Mouse (Mus musculus) heart, embryonic 10.5 days (tissue): ENCODE results near the gene Faf2. TPM values are rescaled to one million over a fixed set of nuclear protein-coding genes. Genes with fewer than 3 reads are reported as not detected.
"Not testable (repeated sequence)": the region's sequence is repeated elsewhere in the genome, so short reads cannot be mapped to it uniquely, and the experiment has no call there.

Source experiments
- DNase-seq: peaks from one replicate; pipeline ENCODE4 v3.0.0-alpha.2; 2017; ENCODE audit warnings: low spot score
- H3K27ac ChIP-seq: fragments of 300-500 bp; sonication (generic); 2 replicates; pipeline ENCODE4 v1.5.1; 2016; ENCODE audit warnings: mild to moderate bottlenecking
- H3K27me3 ChIP-seq: fragments of 300-500 bp; sonication (generic); 2 replicates; pipeline ENCODE4 v1.6.1; 2016; ENCODE audit warnings: mild to moderate bottlenecking; ENCODE audit not compliant: poor library complexity, insufficient read depth, severe bottlenecking
- H3K36me3 ChIP-seq: fragments of 300-500 bp; sonication (generic); 2 replicates; pipeline ENCODE4 v1.6.1; 2016; ENCODE audit warnings: mild to moderate bottlenecking, moderate library complexity
- H3K4me1 ChIP-seq: fragments of 300-500 bp; sonication (generic); 2 replicates; pipeline ENCODE4 v1.6.1; 2016; ENCODE audit warnings: mild to moderate bottlenecking
- H3K4me3 ChIP-seq: fragments of 300-500 bp; sonication (generic); 2 replicates; pipeline ENCODE4 v1.5.1; 2016; ENCODE audit warnings: mild to moderate bottlenecking, moderate library complexity
- H3K9me3 ChIP-seq: fragments of 300-500 bp; sonication (generic); 2 replicates; pipeline ENCODE4 v1.6.1; 2016; ENCODE audit warnings: mild to moderate bottlenecking, moderate library complexity
- WGBS: fragments of 180-500 bp; shearing (Covaris S2); methylation state at CpG from one replicate; pipeline ENCODE4 v1.1.7; 2016; 5-methylcytosine and 5-hydroxymethylcytosine counted together
- polyA plus RNA-seq: library from polyadenylated mRNA; unstranded; fragments of >200 nt; fragmentation: Nextera tagmentation; extraction: Ambion mirVana; gene quantifications from 2 replicates; pipeline ENCODE4 v1.2.1, GENCODE M21; 2016

The Faf2 gene
- polyA plus RNA-seq, 1 experiment from 2014 or later = 68.8 TPM

- H3K27me3 ChIP-seq = peaks cover 16% of the 10 kb centered on the region; the same call in 1 of the 2 replicates
- peak overlapping the region; percentile 85 for H3K4me3 ChIP-seq
- no peaks in the 10 kb centered on the region for H3K36me3 ChIP-seq
- 9% methylated on average over 13 of the region's 13 CpGs for WGBS
- no peak for DNase-seq
- peak overlapping the region; percentile 87 for H3K27ac ChIP-seq
- peaks cover 25% of the 10 kb centered on the region for H3K4me1 ChIP-seq
- H3K9me3 ChIP-seq = no peaks in the 10 kb centered on the region
These were observed 11.0 kb upstream of the Faf2 start for GRCm38 (mm10) chr13:54610613-54610971.

- Histone ChIP-seq H3K27me3 (peaks cover 16% of the 10 kb centered on the region; the same call in 1 of the 2 replicates), H3K4me3 (peak within 1 kb of the TSS; percentile 85), H3K9me3 (no peaks in the 10 kb centered on the region), H3K36me3 (no peaks in the 10 kb centered on the region), H3K4me1 (peaks cover 25% of the 10 kb centered on the region), H3K27ac (peak within 1 kb of the TSS; percentile 87)
- peak; percentile 86 for DNase-seq
- WGBS = 2% methylated on average over 49 of the region's 66 CpGs
These were observed 10.4 kb upstream of the Faf2 start, which contains the start of gene Cltb for GRCm38 (mm10) chr13:54610972-54611754. Cltb (minus strand) TSS chr13:54611344.

GRCm38 (mm10) chr13:54613141-54613540 is 8.4 kb upstream of the Faf2 start:
- Histone ChIP-seq H3K27me3 (peaks cover 16% of the 10 kb centered on the region; the same call in 1 of the 2 replicates), H3K4me1 (peaks cover 25% of the 10 kb centered on the region)
- DNase-seq, H3K36me3 ChIP-seq, H3K27ac ChIP-seq, H3K4me3 ChIP-seq, H3K9me3 ChIP-seq: not testable (repeated sequence)
- WGBS = 90% methylated on average over 8 of the region's 8 CpGs

GRCm38 (mm10) chr13:54616307-54616706 is 5.3 kb upstream of the Faf2 start:
- Histone ChIP-seq H3K36me3 (no peaks in the 10 kb centered on the region), H3K4me1 (peaks cover 7% of the 10 kb centered on the region; the same call in 1 of the 2 replicates), H3K4me3 (no peak overlapping the region), H3K27me3 (no peaks in the 10 kb centered on the region), H3K9me3 (no peaks in the 10 kb centered on the region), H3K27ac (no peak overlapping the region)
- WGBS = 67% methylated on average over 8 of the region's 8 CpGs
- DNase-seq = no peak

- no peaks in the 10 kb centered on the region for H3K9me3 ChIP-seq
- no peaks in the 10 kb centered on the region for H3K27me3 ChIP-seq
- no peak overlapping the region for H3K27ac ChIP-seq
- WGBS = 65% methylated on average over 6 of the region's 6 CpGs
- H3K4me3 ChIP-seq = no peak overlapping the region
- no peak for DNase-seq
- H3K36me3 ChIP-seq = no peaks in the 10 kb centered on the region
- peaks cover 4% of the 10 kb centered on the region; the same call in 1 of the 2 replicates for H3K4me1 ChIP-seq
These were observed 4.6 kb upstream of the Faf2 start for GRCm38 (mm10) chr13:54616998-54617397.

GRCm38 (mm10) chr13:54621960-54622521 is 457 bp downstream of the Faf2 start:
- no peak for DNase-seq
- Histone ChIP-seq H3K27me3 (no peaks in the 10 kb centered on the region), H3K9me3 (no peaks in the 10 kb centered on the region), H3K4me1 (peaks cover 18% of the 10 kb centered on the region), H3K36me3 (0 out of 2 replicates have a peak, but pooled peaks cover 10% of the 10 kb centered on the region), H3K4me3 (peak overlapping the region; percentile 86), H3K27ac (peak overlapping the region; percentile 98)
- WGBS = 1% methylated on average over 27 of the region's 27 CpGs

GRCm38 (mm10) chr13:54629128-54629527 is 7.5 kb downstream of the Faf2 start:
- 89% methylated on average over 4 of the region's 4 CpGs for WGBS
- DNase-seq = no peak

GRCm38 (mm10) chr13:54632731-54633277 is 11.2 kb downstream of the Faf2 start:
- WGBS = 62% methylated on average over 3 of the region's 3 CpGs
- no peak overlapping the region for H3K27ac ChIP-seq
- no peaks in the 10 kb centered on the region for H3K4me1 ChIP-seq
- DNase-seq = no peak
- H3K27me3 ChIP-seq = no peaks in the 10 kb centered on the region
- H3K4me3 ChIP-seq = no peak overlapping the region
- H3K9me3 ChIP-seq = no peaks in the 10 kb centered on the region
- H3K36me3 ChIP-seq = peaks cover 34% of the 10 kb centered on the region

More at GRCm38 (mm10) chr13:54629128-54629527, 7.5 kb downstream of the Faf2 start:
- H3K9me3 ChIP-seq = no peaks in the 10 kb centered on the region
- peaks cover 26% of the 10 kb centered on the region for H3K36me3 ChIP-seq
- H3K27me3 ChIP-seq = no peaks in the 10 kb centered on the region
- H3K4me3 ChIP-seq = no peak overlapping the region
- 0 out of 2 replicates have a peak, but pooled peaks cover under 1% of the 10 kb centered on the region for H3K4me1 ChIP-seq
- no peak overlapping the region for H3K27ac ChIP-seq

GRCm38 (mm10) chr13:54635011-54635410 is 13.4 kb downstream of the Faf2 start:
- Histone ChIP-seq H3K9me3 (no peaks in the 10 kb centered on the region), H3K4me1 (no peaks in the 10 kb centered on the region), H3K27ac (no peak overlapping the region), H3K27me3 (no peaks in the 10 kb centered on the region), H3K36me3 (peaks cover 53% of the 10 kb centered on the region), H3K4me3 (no peak overlapping the region)
- DNase-seq = no peak
- 95% methylated on average over 3 of the region's 3 CpGs for WGBS

GRCm38 (mm10) chr13:54650461-54650860 is 28.9 kb downstream of the Faf2 start:
- 93% methylated on average over 3 of the region's 3 CpGs for WGBS
- no peak for DNase-seq
- Histone ChIP-seq H3K36me3 (peaks cover 99% of the 10 kb centered on the region), H3K27ac (no peak overlapping the region), H3K27me3 (no peaks in the 10 kb centered on the region), H3K4me1 (no peaks in the 10 kb centered on the region), H3K9me3 (no peaks in the 10 kb centered on the region; the same call in 1 of the 2 replicates), H3K4me3 (no peak overlapping the region)

GRCm38 (mm10) chr13:54660877-54661276 is 39.3 kb downstream of the Faf2 start:
- no peak overlapping the region for H3K27ac ChIP-seq
- no peak overlapping the region for H3K4me3 ChIP-seq
- WGBS = 77% methylated on average over 5 of the region's 5 CpGs
- no peaks in the 10 kb centered on the region for H3K9me3 ChIP-seq
- H3K36me3 ChIP-seq = peaks cover 89% of the 10 kb centered on the region
- no peaks in the 10 kb centered on the region for H3K27me3 ChIP-seq
- DNase-seq = no peak
- H3K4me1 ChIP-seq = no peaks in the 10 kb centered on the region

- WGBS = 93% methylated on average over 12 of the region's 12 CpGs
- no peak overlapping the region for H3K4me3 ChIP-seq
- H3K27me3 ChIP-seq = no peaks in the 10 kb centered on the region
- no peaks in the 10 kb centered on the region for H3K9me3 ChIP-seq
- no peak overlapping the region for H3K27ac ChIP-seq
- H3K36me3 ChIP-seq = peaks cover 85% of the 10 kb centered on the region
- no peak for DNase-seq
- no peaks in the 10 kb centered on the region for H3K4me1 ChIP-seq
These were observed 39.8 kb downstream of the Faf2 start for GRCm38 (mm10) chr13:54661358-54661757.

GRCm38 (mm10) chr13:54663999-54664398 is 42.4 kb downstream of the Faf2 start:
- 87% methylated on average over 4 of the region's 4 CpGs for WGBS
- no peak for DNase-seq
- no peak overlapping the region for H3K4me3 ChIP-seq
- H3K4me1 ChIP-seq = no peaks in the 10 kb centered on the region
- H3K27me3 ChIP-seq = no peaks in the 10 kb centered on the region
- no peaks in the 10 kb centered on the region for H3K9me3 ChIP-seq
- H3K36me3 ChIP-seq = peaks cover 72% of the 10 kb centered on the region
- H3K27ac ChIP-seq = no peak overlapping the region
